Mouse (Mus musculus) embryonic facial prominence, embryonic 14.5 days (tissue): ENCODE results near the gene Zfp882. TPM values are rescaled to one million over a fixed set of nuclear protein-coding genes. Genes with fewer than 3 reads are reported as not detected.
"Not testable (repeated sequence)": the region's sequence is repeated elsewhere in the genome, so short reads cannot be mapped to it uniquely, and the experiment has no call there.

Source experiments
- ATAC-seq: fragments of 200-750 bp; cut with Nextera tagmentation; 2 replicates; pipeline ENCODE4 v1.8.0; 2017; ENCODE audit warnings: low read depth, moderate number of reproducible peaks, moderate TSS enrichment
- DNase-seq: peaks from one replicate; pipeline ENCODE4 v3.0.0-alpha.2; 2015; ENCODE audit warnings: low spot score
- H3K27ac ChIP-seq: fragments of 300-500 bp; sonication (generic); replicated peaks from 2 replicates; pipeline ENCODE4 v1.5.1; 2014; ENCODE audit warnings: low read depth, mild to moderate bottlenecking, low read length, moderate library complexity
- H3K27me3 ChIP-seq: fragments of 300-500 bp; sonication (generic); replicated peaks from 2 replicates; pipeline ENCODE4 v1.6.1; 2014; ENCODE audit warnings: low read length; ENCODE audit not compliant: control insufficient read depth, insufficient read depth
- H3K36me3 ChIP-seq: fragments of 300-500 bp; sonication (generic); 2 replicates; pipeline ENCODE4 v1.6.1; 2014; ENCODE audit warnings: low read length, mixed read lengths; ENCODE audit not compliant: control insufficient read depth, insufficient read depth
- H3K4me1 ChIP-seq: fragments of 300-500 bp; sonication (generic); 2 replicates; pipeline ENCODE4 v1.6.1; 2014; ENCODE audit warnings: antibody characterized with exemption, low read length; ENCODE audit not compliant: control insufficient read depth, insufficient read depth
- H3K4me2 ChIP-seq: fragments of 300-500 bp; sonication (generic); 2 replicates; pipeline ENCODE4 v1.6.1; 2014; ENCODE audit warnings: low read depth, mild to moderate bottlenecking, low read length, moderate library complexity, mixed read lengths
- H3K4me3 ChIP-seq: fragments of 300-500 bp; sonication (generic); 2 replicates; pipeline ENCODE4 v1.5.1; 2014; ENCODE audit warnings: low read depth, mild to moderate bottlenecking, low read length
- H3K9ac ChIP-seq: fragments of 300-500 bp; sonication (generic); 2 replicates; pipeline ENCODE4 v1.6.1; 2014; ENCODE audit warnings: low read depth, mild to moderate bottlenecking, low read length, moderate library complexity, mixed read lengths
- H3K9me3 ChIP-seq: fragments of 300-500 bp; sonication (generic); 2 replicates; pipeline ENCODE4 v1.6.1; 2016; ENCODE audit warnings: low read length; ENCODE audit not compliant: control insufficient read depth
- WGBS: fragments of 180-500 bp; shearing (Covaris S2); extraction: QIAGEN DNeasy Blood & Tissue Kit; methylation state at CpG from one replicate; pipeline ENCODE4 v1.1.7; 2014; 5-methylcytosine and 5-hydroxymethylcytosine counted together
- polyA plus RNA-seq: library from polyadenylated mRNA; unstranded; fragments of >200 nt; fragmentation: Nextera tagmentation; extraction: Ambion mirVana; gene quantifications from 2 replicates; pipeline ENCODE4 v1.2.1, GENCODE M21; 2014

The Zfp882 gene
- polyA plus RNA-seq: 3.9 and 5.1 TPM in 2 replicates

- peak within 1 kb of the TSS; percentile 89 for H3K9ac ChIP-seq
- peaks cover 3% of the 10 kb centered on the region for H3K36me3 ChIP-seq
- no peaks in the 10 kb centered on the region for H3K27me3 ChIP-seq
- DNase-seq (peak; percentile 94), ATAC-seq (peak; percentile 96)
- 10% methylated on average over 32 of the region's 47 CpGs for WGBS
- peaks cover 6% of the 10 kb centered on the region; the same call in 1 of the 2 replicates for H3K9me3 ChIP-seq
- no peaks in the 10 kb centered on the region for H3K4me1 ChIP-seq
- H3K4me2 ChIP-seq: peak within 1 kb of the TSS; percentile 60
- H3K27ac ChIP-seq: peak within 1 kb of the TSS; percentile 97
- peak within 1 kb of the TSS; percentile 72 for H3K4me3 ChIP-seq
Measured at GRCm38 (mm10) chr8:71908309-71909261, at the start of gene Zfp882, which contains the start of gene Zfp617. TSS of gene Zfp882 (plus strand) at chr8:71908608. TSS of gene Zfp617 (plus strand) at chr8:71908635.

DNA sequence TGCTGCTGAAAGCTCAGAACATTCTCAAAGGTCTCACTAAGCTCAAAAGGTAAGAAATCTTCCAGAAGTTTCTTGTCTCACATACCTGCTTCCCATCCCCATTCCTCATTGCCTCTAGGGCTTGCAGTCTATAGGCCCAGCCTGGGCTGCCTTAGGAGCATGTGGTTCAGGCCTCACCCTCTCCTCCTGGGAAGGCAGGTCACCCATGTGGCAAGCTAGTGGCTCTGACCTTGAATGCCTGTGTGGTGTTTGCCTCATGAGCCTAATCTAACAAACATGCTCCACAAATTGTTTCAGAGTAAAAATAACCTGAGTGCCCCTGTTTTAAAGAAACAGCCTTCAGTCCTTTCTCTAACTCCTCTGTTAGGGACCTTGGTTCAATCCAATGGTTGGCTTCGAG, 46.9 kb upstream of the Zfp882 start:
- H3K4me2 ChIP-seq, H3K9ac ChIP-seq, H3K4me1 ChIP-seq, H3K27me3 ChIP-seq, DNase-seq, H3K9me3 ChIP-seq, H3K36me3 ChIP-seq, H3K27ac ChIP-seq, H3K4me3 ChIP-seq, ATAC-seq: not testable (repeated sequence)
- WGBS: 78% methylated on average over 1 of the region's 1 CpGs

DNA sequence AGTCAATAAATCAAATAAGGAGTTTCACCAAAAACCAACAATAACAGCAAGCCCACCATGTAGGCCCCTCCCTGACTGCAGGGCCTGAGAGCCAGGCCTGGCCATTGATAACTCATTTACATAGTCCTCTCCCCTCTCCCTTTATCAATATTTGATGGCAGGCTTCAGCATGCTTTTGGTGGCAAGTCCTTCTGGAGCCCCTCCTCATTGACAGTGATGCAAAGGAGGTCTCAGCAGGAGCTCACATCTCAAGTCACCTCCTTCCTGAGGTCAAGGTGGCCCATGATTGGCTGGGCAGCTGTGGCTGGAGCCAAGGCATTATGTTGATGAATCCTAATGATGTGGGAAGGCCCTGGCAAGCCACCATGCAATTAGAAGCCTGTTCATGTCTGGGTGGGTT, 46.4 kb upstream of the Zfp882 start:
- H3K4me1 ChIP-seq, H3K4me3 ChIP-seq, H3K36me3 ChIP-seq, H3K27ac ChIP-seq, H3K9ac ChIP-seq, H3K9me3 ChIP-seq, DNase-seq, ATAC-seq, H3K27me3 ChIP-seq, H3K4me2 ChIP-seq: not testable (repeated sequence)

GRCm38 (mm10) chr8:71881618-71882274, 26.7 kb upstream of the Zfp882 start, which contains the start of gene Zfp709:
TSS of gene Zfp709 (plus strand) at chr8:71882019.
- DNase-seq: peak; percentile 91

GRCm38 (mm10) chr8:71900666-71901065, 7.7 kb upstream of the Zfp882 start:
- WGBS: 51% methylated on average over 11 of the region's 11 CpGs
- H3K27me3 ChIP-seq, H3K9me3 ChIP-seq, H3K4me1 ChIP-seq, H3K4me3 ChIP-seq, H3K4me2 ChIP-seq, ATAC-seq, H3K9ac ChIP-seq, H3K27ac ChIP-seq, DNase-seq, H3K36me3 ChIP-seq: not testable (repeated sequence)

More at GRCm38 (mm10) chr8:71881618-71882274, 26.7 kb upstream of the Zfp882 start, which contains the start of gene Zfp709:
- Histone ChIP-seq H3K4me1 (no peaks in the 10 kb centered on the region), H3K9ac (peak within 1 kb of the TSS; percentile 92), H3K27ac (peak within 1 kb of the TSS; percentile 75), H3K9me3 (peaks cover 24% of the 10 kb centered on the region), H3K4me3 (peak within 1 kb of the TSS; percentile 73), H3K27me3 (no peaks in the 10 kb centered on the region), H3K36me3 (peaks cover 22% of the 10 kb centered on the region; the same call in 1 of the 2 replicates), H3K4me2 (peak within 1 kb of the TSS; percentile 90)
- peak; percentile 94 for ATAC-seq
- 6% methylated on average over 42 of the region's 45 CpGs for WGBS

DNA sequence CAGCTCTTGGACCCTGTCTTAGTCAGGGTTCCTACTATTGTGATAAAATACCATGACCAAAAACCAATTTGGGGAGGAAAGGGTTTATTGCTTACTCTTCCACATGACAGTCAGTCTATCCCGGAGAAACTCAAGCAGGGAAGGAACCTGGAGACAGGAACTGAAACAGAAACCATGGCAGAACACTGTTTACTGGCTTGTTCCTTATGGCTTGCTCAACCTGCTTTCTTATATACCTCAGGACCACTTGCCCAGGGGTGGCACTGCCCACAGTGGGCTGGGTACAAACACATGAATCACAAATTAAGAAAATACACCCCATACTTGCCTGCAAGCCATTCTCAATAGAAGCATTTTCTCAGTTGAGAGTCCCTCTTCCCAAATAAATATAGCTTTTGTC, 5.3 kb upstream of the Zfp882 start:
- H3K9me3 ChIP-seq, H3K4me2 ChIP-seq, DNase-seq, H3K27ac ChIP-seq, ATAC-seq, H3K27me3 ChIP-seq, H3K36me3 ChIP-seq, H3K4me1 ChIP-seq, H3K4me3 ChIP-seq, H3K9ac ChIP-seq: not testable (repeated sequence)
- 67% methylated on average over 1 of the region's 1 CpGs for WGBS

GRCm38 (mm10) chr8:71906809-71907208, 1.6 kb upstream of the Zfp882 start:
- WGBS: 94% methylated on average over 1 of the region's 1 CpGs
- H3K4me2 ChIP-seq: no peak overlapping the region

DNA sequence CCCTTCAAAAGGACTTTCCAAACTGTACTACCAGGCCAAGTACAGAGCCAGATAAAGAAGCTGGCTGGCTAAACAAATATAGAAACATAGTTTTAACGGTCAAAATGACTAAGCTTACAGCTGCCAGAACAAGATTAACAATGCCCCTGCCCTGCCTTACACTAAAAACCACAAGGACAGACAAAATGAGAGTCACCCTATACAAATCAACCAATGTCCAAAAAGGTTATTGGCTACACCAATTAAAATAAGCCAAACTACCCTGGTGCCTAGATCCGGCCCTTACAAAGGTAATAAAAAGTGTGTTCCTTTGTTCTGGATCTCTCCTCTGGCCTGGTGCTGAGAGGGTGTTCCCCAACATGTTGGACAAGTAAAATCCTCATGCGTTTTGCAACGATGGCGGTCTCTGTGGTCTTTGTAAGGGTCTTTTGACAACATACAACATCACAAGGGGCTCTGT, 580 bp upstream of the Zfp882 start:
- Histone ChIP-seq H3K27ac (peak overlapping the region; percentile 97), H3K9me3 (peaks cover 6% of the 10 kb centered on the region; the same call in 1 of the 2 replicates), H3K4me2 (peak overlapping the region; percentile 60), H3K36me3 (no peaks in the 10 kb centered on the region), H3K9ac (no peak overlapping the region), H3K4me1 (no peaks in the 10 kb centered on the region), H3K27me3 (no peaks in the 10 kb centered on the region), H3K4me3 (peak overlapping the region; percentile 72)
- DNase-seq (no peak), ATAC-seq (no peak)
- WGBS: 98% methylated on average over 5 of the region's 5 CpGs

More at GRCm38 (mm10) chr8:71906809-71907208, 1.6 kb upstream of the Zfp882 start:
- Histone ChIP-seq H3K9me3 (peaks cover 6% of the 10 kb centered on the region; the same call in 1 of the 2 replicates), H3K27ac (no peak overlapping the region), H3K4me1 (no peaks in the 10 kb centered on the region), H3K9ac (no peak overlapping the region), H3K4me3 (no peak overlapping the region), H3K27me3 (no peaks in the 10 kb centered on the region), H3K36me3 (no peaks in the 10 kb centered on the region)
- DNase-seq (no peak), ATAC-seq (no peak)
